Mouse (Mus musculus) G1E (cell line): Measurements from ENCODE around the gene C3. TPM values are rescaled to one million over a fixed set of nuclear protein-coding genes. Genes with fewer than 3 reads are reported as not detected.
A peak's percentile ranks its signal among the peaks of the same experiment; 100 is the strongest.

Experiments used
- ATAC-seq: 2 replicates; pipeline ENCODE4 v1.8.0; 2016; ENCODE audit warnings: mild to moderate bottlenecking; ENCODE audit not compliant: insufficient number of reproducible peaks, poor library complexity, low FRiP score, severe bottlenecking; ENCODE audit errors: extremely low read depth
- DNase-seq: peaks from one replicate; pipeline ENCODE4 v3.0.0; 2012; ENCODE audit warnings: low spot score
- H3K27me3 ChIP-seq: 2 replicates; pipeline ENCODE4 v1.6.1; 2012; ENCODE audit warnings: mild to moderate bottlenecking, low read length, inconsistent platforms; ENCODE audit not compliant: insufficient read depth
- H3K36me3 ChIP-seq: replicated peaks from 2 replicates; pipeline ENCODE3; 2012; ENCODE audit warnings: mild to moderate bottlenecking, inconsistent platforms
- H3K4me1 ChIP-seq: 2 replicates; pipeline ENCODE4 v1.6.1; 2012; ENCODE audit warnings: low read depth, low read length, inconsistent platforms, mixed read lengths; ENCODE audit not compliant: insufficient read depth
- H3K4me3 ChIP-seq: 2 replicates; pipeline ENCODE4 v1.5.1; 2012; ENCODE audit warnings: low read depth, mild to moderate bottlenecking, inconsistent platforms, low read length, moderate library complexity, mixed read lengths
- H3K9me3 ChIP-seq: replicated peaks from 2 replicates; pipeline ENCODE4 v1.6.1; 2012; ENCODE audit warnings: inconsistent platforms
- CTCF ChIP-seq: IDR thresholded peaks from 2 replicates; pipeline ENCODE4 v1.5.1; 2012; ENCODE audit warnings: low read depth, low read length, inconsistent platforms, mixed read lengths
- GATA1 ChIP-seq: IDR thresholded peaks from 2 replicates; pipeline ENCODE4 v1.6.1; 2012; ENCODE audit warnings: borderline replicate concordance, low read length, inconsistent platforms, mixed read lengths
- GATA2 ChIP-seq: IDR thresholded peaks from 2 replicates; pipeline ENCODE4 v1.6.1; 2012; ENCODE audit warnings: low read depth, low read length, inconsistent platforms, borderline replicate concordance
- POLR2AphosphoS5 ChIP-seq: IDR thresholded peaks from 2 replicates; pipeline ENCODE4 v1.6.1; 2012; ENCODE audit warnings: low read depth, low read length, inconsistent platforms; ENCODE audit not compliant: insufficient replicate concordance
- TAL1 ChIP-seq: conservative IDR thresholded peaks from 2 replicates; pipeline ENCODE4 v1.6.1; 2012; ENCODE audit warnings: low read depth, low read length, inconsistent platforms, mixed read lengths
- polyA plus RNA-seq: library from polyadenylated mRNA; stranded (reverse); fragments of >175 nt; gene quantifications from 2 replicates; pipeline ENCODE4 v1.2.3, GENCODE M21; 2012
- total RNA-seq, 2 experiments: library from RNA; stranded (forward) in 1 of 2; stranded (reverse) in 1 of 2; fragments of 200-1000 nt in 1 of 2; fragments of >200 nt in 1 of 2; fragmentation: Nextera tagmentation in 1 of 2; gene quantifications; 2 replicates each; pipeline ENCODE4 v1.2.3; 2014 to 2017

The C3 gene
- total and polyA plus RNA-seq, 3 experiments: 0.04 to 0.27 TPM; not detected in 1

DNA sequence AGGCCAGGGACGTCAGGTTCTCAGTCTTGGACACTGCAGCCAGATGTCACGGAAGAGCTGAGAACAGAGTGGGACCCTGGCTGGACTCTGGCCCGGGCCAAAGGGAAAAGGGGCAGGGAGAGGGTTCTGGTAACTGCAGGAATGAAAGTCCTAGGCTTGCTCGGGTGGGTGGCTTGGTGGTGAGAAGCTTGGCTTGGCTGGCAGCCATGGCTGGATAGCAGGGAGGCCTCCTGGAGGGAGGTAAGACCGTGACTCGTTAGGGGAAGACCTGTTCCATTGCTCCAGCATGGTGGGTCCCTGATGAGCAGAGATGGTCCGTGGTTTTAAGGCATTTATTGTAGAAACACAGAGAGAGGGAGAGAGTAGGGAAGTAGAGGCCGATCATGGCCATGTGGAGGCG is 43.4 kb upstream of the C3 start:
- ATAC-seq (no peak), DNase-seq (no peak)
- Histone ChIP-seq H3K9me3 (no peaks in the 10 kb centered on the region), H3K4me3 (no peak overlapping the region), H3K27me3 (peaks cover 64% of the 10 kb centered on the region), H3K4me1 (peaks cover 17% of the 10 kb centered on the region), H3K36me3 (no peaks in the 10 kb centered on the region)
- TF ChIP-seq GATA1 (no peak), TAL1 (no peak), GATA2 (no peak), CTCF (no peak), POLR2AphosphoS5 (no peak)

DNA sequence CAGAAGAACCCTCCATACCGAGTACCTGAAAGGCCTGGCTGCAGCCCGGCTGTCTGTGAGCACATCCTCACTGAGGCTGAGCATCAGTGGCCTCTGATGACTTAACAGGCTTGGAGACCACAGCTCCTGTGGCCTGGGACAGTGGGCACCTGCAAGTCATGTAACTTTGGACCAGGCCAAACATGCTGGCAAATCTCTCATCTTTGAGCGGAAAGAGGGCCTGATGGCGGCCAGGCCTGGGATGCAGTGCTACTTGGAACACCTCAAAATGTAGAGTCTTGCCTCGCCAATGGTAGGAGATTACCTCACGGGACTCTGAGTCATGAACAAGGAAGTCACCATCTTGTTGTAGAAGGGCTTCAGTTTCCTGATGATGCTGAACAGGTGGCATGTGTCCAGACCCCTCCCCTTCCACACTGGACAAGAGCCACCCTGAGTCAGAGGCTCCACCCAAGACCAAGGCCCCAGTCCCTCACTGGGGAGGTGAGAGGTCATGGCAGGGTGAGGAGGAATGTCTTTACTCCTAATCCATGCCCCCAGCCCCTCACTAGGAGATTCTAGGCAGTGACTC is 39.7 kb upstream of the C3 start:
- Histone ChIP-seq H3K27me3 (peaks cover 43% of the 10 kb centered on the region), H3K36me3 (peaks cover 20% of the 10 kb centered on the region), H3K9me3 (no peaks in the 10 kb centered on the region), H3K4me3 (no peak overlapping the region), H3K4me1 (peaks cover 16% of the 10 kb centered on the region)
- DNase-seq: no peak
- ATAC-seq: no peak
- TF ChIP-seq POLR2AphosphoS5 (no peak), TAL1 (no peak), GATA2 (no peak), GATA1 (no peak), CTCF (no peak)

DNA sequence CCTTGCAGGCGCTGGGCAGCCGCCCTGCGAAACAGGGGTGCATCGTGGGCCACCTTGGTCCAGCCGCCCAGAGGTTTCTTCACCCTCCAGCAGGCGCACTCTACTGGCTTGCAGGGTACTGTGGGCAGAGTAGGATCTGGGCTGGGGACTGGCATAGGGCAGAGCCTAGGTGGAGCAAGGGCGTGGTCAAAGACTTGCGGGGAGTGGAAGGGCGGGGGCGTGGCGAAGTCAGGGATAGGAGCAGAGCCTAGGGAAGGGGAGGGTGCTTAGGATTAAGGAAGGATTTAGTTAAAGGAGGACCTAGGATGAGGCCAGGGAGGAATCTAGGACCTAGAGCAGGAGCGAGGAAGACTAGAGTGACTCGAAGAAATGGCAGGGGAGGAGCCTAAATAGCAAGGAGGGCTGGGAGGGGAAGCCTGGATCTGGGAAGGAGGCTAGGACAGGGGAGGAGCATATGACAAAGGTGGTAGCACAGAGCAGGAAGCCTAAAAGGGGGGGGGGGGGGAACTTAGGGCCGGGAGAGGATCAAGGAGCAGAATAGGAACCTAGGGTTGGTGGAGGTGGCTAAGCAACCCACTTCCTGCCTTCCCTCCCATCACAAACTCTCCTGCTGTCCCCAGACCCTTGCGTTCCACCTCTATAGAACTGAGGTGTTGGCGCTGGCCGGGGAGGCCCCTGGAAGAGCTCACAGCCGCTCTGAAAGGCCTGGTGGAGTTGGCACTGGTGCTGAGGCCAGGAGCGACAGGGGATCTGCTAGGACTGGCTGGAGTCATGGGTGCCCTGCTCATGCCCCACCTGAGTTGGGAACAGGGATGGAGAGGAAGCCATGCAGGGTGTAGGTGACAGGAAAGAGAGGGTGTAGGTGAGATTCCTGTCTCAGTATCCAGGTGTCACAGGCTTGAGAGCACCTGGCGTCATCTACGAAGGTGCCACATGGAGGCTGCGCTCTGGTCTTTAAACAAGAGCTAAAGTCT is 37.3 kb upstream of the C3 start:
- TF ChIP-seq GATA2 (no peak), POLR2AphosphoS5 (no peak), CTCF (no peak), GATA1 (no peak), TAL1 (no peak)
- Histone ChIP-seq H3K27me3 (peaks cover 25% of the 10 kb centered on the region), H3K4me1 (peaks cover 26% of the 10 kb centered on the region), H3K9me3 (no peaks in the 10 kb centered on the region), H3K4me3 (no peak overlapping the region), H3K36me3 (peaks cover 43% of the 10 kb centered on the region)
- peak; percentile 64 for ATAC-seq
- DNase-seq: no peak

DNA sequence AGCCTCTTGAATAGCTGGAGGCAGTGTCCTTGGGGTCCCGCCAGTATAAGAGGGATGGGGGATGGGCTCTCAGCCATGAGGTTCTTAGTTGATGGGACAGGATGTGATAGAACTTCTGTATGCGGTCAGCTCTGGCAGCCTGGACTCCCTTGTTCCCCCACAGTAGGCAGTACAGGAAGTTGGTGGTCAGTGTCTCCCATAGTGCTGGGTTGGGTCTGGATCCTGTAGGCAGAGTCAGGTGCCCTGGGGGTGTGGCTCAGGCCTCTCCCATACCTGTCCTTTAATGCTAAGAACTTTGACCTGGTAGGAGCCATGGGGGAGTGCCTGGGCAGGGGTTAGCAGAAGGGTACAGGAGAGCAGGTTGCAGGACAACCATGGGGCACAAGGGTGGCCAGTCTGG is 36.2 kb upstream of the C3 start:
- Histone ChIP-seq H3K36me3 (peaks cover 54% of the 10 kb centered on the region), H3K9me3 (no peaks in the 10 kb centered on the region), H3K4me1 (peaks cover 26% of the 10 kb centered on the region), H3K4me3 (no peak overlapping the region), H3K27me3 (peaks cover 18% of the 10 kb centered on the region)
- ATAC-seq: no peak
- TF ChIP-seq GATA1: no peak
- no peak for TF ChIP-seq TAL1
- TF ChIP-seq POLR2AphosphoS5: no peak
- TF ChIP-seq CTCF: no peak
- TF ChIP-seq GATA2: no peak
- no peak for DNase-seq

DNA sequence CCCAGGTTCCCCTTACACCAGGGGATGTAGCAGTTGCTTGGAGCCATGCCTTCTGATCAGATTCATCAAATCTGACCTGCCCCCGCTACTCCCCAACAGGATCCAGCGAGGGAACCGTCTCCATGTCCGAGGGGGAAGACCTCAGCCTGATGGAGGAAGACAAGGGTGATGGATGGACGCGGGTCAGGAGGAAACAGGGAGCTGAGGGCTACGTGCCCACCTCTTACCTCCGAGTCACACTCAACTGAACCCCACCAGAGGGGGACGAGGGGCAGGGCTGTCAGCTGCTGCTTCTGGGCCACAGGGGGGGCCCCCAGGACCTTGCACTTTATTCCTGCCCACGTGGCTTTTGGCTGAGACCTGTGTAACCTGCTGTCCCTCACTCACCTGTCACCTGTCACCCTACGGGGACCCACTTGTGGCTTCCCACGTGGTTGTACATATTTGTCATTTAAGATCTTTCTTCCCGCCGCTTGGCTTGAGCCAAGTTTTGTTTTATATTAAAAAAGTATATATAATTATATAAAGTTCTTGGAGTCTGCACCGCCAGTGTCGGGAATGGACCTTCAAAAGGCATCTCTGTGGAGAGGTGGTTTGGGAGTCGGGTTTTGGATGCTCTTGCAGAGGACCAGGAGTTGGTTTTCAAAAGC is 35.1 kb upstream of the C3 start:
- no peak for ATAC-seq
- H3K4me3 ChIP-seq: no peak overlapping the region
- no peak for DNase-seq
- no peaks in the 10 kb centered on the region for H3K9me3 ChIP-seq
- TF ChIP-seq TAL1: no peak
- TF ChIP-seq POLR2AphosphoS5: no peak
- TF ChIP-seq CTCF: no peak
- no peak for TF ChIP-seq GATA1
- TF ChIP-seq GATA2: no peak
- peaks cover 65% of the 10 kb centered on the region for H3K36me3 ChIP-seq
- peaks cover 11% of the 10 kb centered on the region for H3K27me3 ChIP-seq
- H3K4me1 ChIP-seq: peaks cover 26% of the 10 kb centered on the region
